Mouse (Mus musculus) hindbrain, embryonic 11.5 days (tissue): ENCODE measurements around the gene Tekt1. TPM values are rescaled to one million over a fixed set of nuclear protein-coding genes. Genes with fewer than 3 reads are reported as not detected.

ENCODE experiments used
- ATAC-seq: fragments of 200-750 bp; cut with Nextera tagmentation; 2 replicates; pipeline ENCODE4 v1.8.0; 2017; ENCODE audit warnings: mild to moderate bottlenecking, moderate TSS enrichment, moderate library complexity; ENCODE audit not compliant: low FRiP score
- DNase-seq: peaks from one replicate; pipeline ENCODE4 v3.0.0-alpha.2; 2015; ENCODE audit warnings: low spot score
- H3K27ac ChIP-seq: fragments of 300-500 bp; sonication (generic); 2 replicates; pipeline ENCODE4 v1.5.1; 2014; ENCODE audit warnings: mild to moderate bottlenecking, low read depth, low read length
- H3K27me3 ChIP-seq: fragments of 300-500 bp; sonication (generic); 2 replicates; pipeline ENCODE4 v1.6.1; 2014; ENCODE audit warnings: mild to moderate bottlenecking, low read length, moderate library complexity, mixed read lengths; ENCODE audit not compliant: control insufficient read depth, insufficient read depth
- H3K36me3 ChIP-seq: fragments of 300-500 bp; sonication (generic); 2 replicates; pipeline ENCODE4 v1.6.1; 2014; ENCODE audit warnings: mild to moderate bottlenecking, low read length, moderate library complexity, mixed read lengths; ENCODE audit not compliant: control insufficient read depth, insufficient read depth
- H3K4me1 ChIP-seq: fragments of 300-500 bp; sonication (generic); replicated peaks from 2 replicates; pipeline ENCODE4 v1.6.1; 2014; ENCODE audit warnings: low read length, mixed read lengths; ENCODE audit not compliant: control insufficient read depth, insufficient read depth
- H3K4me2 ChIP-seq: fragments of 300-500 bp; sonication (generic); replicated peaks from 2 replicates; pipeline ENCODE4 v1.6.1; 2014; ENCODE audit warnings: mild to moderate bottlenecking, low read depth, low read length
- H3K4me3 ChIP-seq: fragments of 300-500 bp; sonication (generic); 2 replicates; pipeline ENCODE4 v1.5.1; 2014; ENCODE audit warnings: low read depth, low read length
- H3K9ac ChIP-seq: fragments of 300-500 bp; sonication (generic); 2 replicates; pipeline ENCODE4 v1.6.1; 2014; ENCODE audit warnings: low read depth, low read length
- H3K9me3 ChIP-seq: fragments of 300-500 bp; sonication (generic); 2 replicates; pipeline ENCODE4 v1.6.1; 2016; ENCODE audit warnings: low read length; ENCODE audit not compliant: control insufficient read depth
- WGBS: fragments of 180-500 bp; shearing (Covaris S2); extraction: QIAGEN DNeasy Blood & Tissue Kit; methylation state at CpG from one replicate; pipeline ENCODE4 v1.1.7; 2014; 5-methylcytosine and 5-hydroxymethylcytosine counted together
- polyA plus RNA-seq: library from polyadenylated mRNA; unstranded; fragments of >200 nt; fragmentation: Nextera tagmentation; extraction: Ambion mirVana; gene quantifications from 2 replicates; pipeline ENCODE4 v1.2.1, GENCODE M21; 2014

The Tekt1 gene
- polyA plus RNA-seq, 1 experiment from 2014 or later, result 8.7 TPM

GRCm38 (mm10) chr11:72311355-72312001 lies 50.8 kb downstream of the Tekt1 start:
- H3K4me3 ChIP-seq, result no peak overlapping the region
- 84% methylated on average over 10 of the region's 10 CpGs for WGBS
- H3K4me1 ChIP-seq, result no peaks in the 10 kb centered on the region
- no peak overlapping the region for H3K4me2 ChIP-seq
- no peaks in the 10 kb centered on the region for H3K36me3 ChIP-seq
- H3K9me3 ChIP-seq, result no peaks in the 10 kb centered on the region
- H3K27ac ChIP-seq, result no peak overlapping the region
- DNase-seq (no peak), ATAC-seq (no peak)
- no peak overlapping the region for H3K9ac ChIP-seq
- H3K27me3 ChIP-seq, result peaks cover 9% of the 10 kb centered on the region

- H3K36me3 ChIP-seq, result no peaks in the 10 kb centered on the region
- peaks cover 9% of the 10 kb centered on the region for H3K27me3 ChIP-seq
- no peak overlapping the region for H3K4me2 ChIP-seq
- no peak for DNase-seq
- WGBS, result 91% methylated on average over 4 of the region's 4 CpGs
- ATAC-seq, result no peak
- H3K4me3 ChIP-seq, result no peak overlapping the region
- H3K4me1 ChIP-seq, result no peaks in the 10 kb centered on the region
- H3K27ac ChIP-seq, result no peak overlapping the region
- no peaks in the 10 kb centered on the region for H3K9me3 ChIP-seq
- H3K9ac ChIP-seq, result no peak overlapping the region
These were observed 51.8 kb downstream of the Tekt1 start for GRCm38 (mm10) chr11:72310491-72310890.

GRCm38 (mm10) chr11:72308982-72309381 lies 53.3 kb downstream of the Tekt1 start:
- Histone ChIP-seq H3K27ac (no peak overlapping the region), H3K4me2 (no peak overlapping the region), H3K4me1 (no peaks in the 10 kb centered on the region), H3K36me3 (no peaks in the 10 kb centered on the region), H3K4me3 (no peak overlapping the region), H3K9me3 (no peaks in the 10 kb centered on the region), H3K27me3 (peaks cover 2% of the 10 kb centered on the region; the same call in 1 of the 2 replicates), H3K9ac (no peak overlapping the region)
- no peak for ATAC-seq
- WGBS, result 72% methylated on average over 2 of the region's 2 CpGs
- no peak for DNase-seq

GRCm38 (mm10) chr11:72307461-72307860 lies 54.8 kb downstream of the Tekt1 start:
- Histone ChIP-seq H3K4me1 (no peaks in the 10 kb centered on the region), H3K27me3 (no peaks in the 10 kb centered on the region), H3K4me2 (no peak overlapping the region), H3K9ac (no peak overlapping the region), H3K36me3 (no peaks in the 10 kb centered on the region), H3K4me3 (no peak overlapping the region), H3K9me3 (no peaks in the 10 kb centered on the region), H3K27ac (no peak overlapping the region)
- 81% methylated on average over 5 of the region's 5 CpGs for WGBS
- DNase-seq (no peak), ATAC-seq (no peak)

GRCm38 (mm10) chr11:72302230-72302629 lies 60.0 kb downstream of the Tekt1 start:
- Histone ChIP-seq H3K4me3 (no peak overlapping the region), H3K4me1 (no peaks in the 10 kb centered on the region), H3K9me3 (no peaks in the 10 kb centered on the region), H3K36me3 (no peaks in the 10 kb centered on the region), H3K9ac (no peak overlapping the region), H3K27me3 (no peaks in the 10 kb centered on the region), H3K4me2 (no peak overlapping the region), H3K27ac (no peak overlapping the region)
- 82% methylated on average over 7 of the region's 7 CpGs for WGBS
- DNase-seq (no peak), ATAC-seq (no peak)

GRCm38 (mm10) chr11:72301334-72301733 lies 60.9 kb downstream of the Tekt1 start, which contains the start of gene Xaf1:
Gene Xaf1, plus strand, starts transcription at chr11:72301629.
- Histone ChIP-seq H3K4me3 (no peak within 1 kb of the TSS), H3K27me3 (no peaks in the 10 kb centered on the region), H3K27ac (no peak within 1 kb of the TSS), H3K36me3 (no peaks in the 10 kb centered on the region), H3K4me2 (peak within 1 kb of the TSS; percentile 5; the same call in 1 of the 2 replicates), H3K9ac (no peak within 1 kb of the TSS), H3K4me1 (no peaks in the 10 kb centered on the region), H3K9me3 (no peaks in the 10 kb centered on the region)
- ATAC-seq (no peak), DNase-seq (no peak)
- WGBS, result 24% methylated on average over 6 of the region's 6 CpGs

Other genes with a start within 250 kb of the Tekt1 start
- gene Pitpnm3, start 226.7 kb downstream of the Tekt1 start, polyA plus RNA-seq, result 0.45 and 0.48 TPM in 2 replicates
- 0.11 TPM in 1 of 2 replicates, not detected in the other for gene Gm43951, start 155.6 kb downstream of the Tekt1 start, polyA plus RNA-seq
- 15.6 and 17.8 TPM in 2 replicates for gene 4933427D14Rik, start 155.0 kb downstream of the Tekt1 start, polyA plus RNA-seq
- 169 and 181 TPM in 2 replicates for gene Txndc17, start 154.9 kb downstream of the Tekt1 start, polyA plus RNA-seq
- gene Med31, start 146.8 kb downstream of the Tekt1 start, polyA plus RNA-seq, result 58.8 and 61.7 TPM in 2 replicates
- 0.29 and 0.32 TPM in 2 replicates for gene Slc13a5, start 95.2 kb downstream of the Tekt1 start, polyA plus RNA-seq
- gene Xaf1, start 60.8 kb downstream of the Tekt1 start, polyA plus RNA-seq, result 0.98 and 1.3 TPM in 2 replicates
- gene Fbxo39, start 48.0 kb downstream of the Tekt1 start, polyA plus RNA-seq, result not detected in 2 replicates
- gene Smtnl2, start 49.3 kb upstream of the Tekt1 start, polyA plus RNA-seq, result 4.7 and 8.7 TPM in 2 replicates
- gene Ggt6, start 73.1 kb upstream of the Tekt1 start, polyA plus RNA-seq, result not detected in 2 replicates
- 112 and 145 TPM in 2 replicates for gene Mybbp1a, start 78.9 kb upstream of the Tekt1 start, polyA plus RNA-seq
- gene Spns2, start 127.5 kb upstream of the Tekt1 start, polyA plus RNA-seq, result 5.3 and 6.2 TPM in 2 replicates
- not detected in 2 replicates for gene Spns3, start 188.1 kb upstream of the Tekt1 start, polyA plus RNA-seq
- gene Ube2g1, start 244.8 kb upstream of the Tekt1 start, polyA plus RNA-seq, result 127 and 131 TPM in 2 replicates